Mouse (Mus musculus) Patski (cell line): ENCODE measurements at regions not wholly inside any gene's neighbourhood (a gene's known extent, or its start where the extent isn't known, plus 50 kb on each side); places are given as distances from the start of the nearest gene placed in this dataset.

Experiments
- ATAC-seq: fragments of 100-300 bp; one replicate; pipeline ENCODE4 v1.8.0; 2021
- CTCF ChIA-PET: fragments of 350-600 bp; sonication (Branson Sonifier 250); formaldehyde crosslinking; loops from one replicate; lab custom pipeline; 2022; ENCODE audit warnings: inconsistent platforms; lab: Charles Lee
- POLR2A ChIA-PET: fragments of 350-600 bp; sonication (Branson Sonifier 250); formaldehyde crosslinking; loops from one replicate; lab custom pipeline; 2022; ENCODE audit warnings: antibody characterized with exemption, inconsistent platforms; lab: Charles Lee
- DNase-seq: peaks from one replicate; pipeline ENCODE4 v3.0.0-alpha.2; 2011; ENCODE audit warnings: low read depth, low spot score
- H3K27me3 ChIP-seq: fragments of 371-371 bp; one replicate; pipeline ENCODE4 v1.5.1; 2021
- CTCF ChIP-seq: fragments of 100-300 bp; IDR thresholded peaks from one replicate; pipeline ENCODE4 v1.5.1; 2021
- in situ Hi-C: fragments of 300-500 bp; cut with MboI; formaldehyde crosslinking; loops from 3 replicates; pipeline ENCODE4 v1.11.1; 2018; ENCODE audit warnings: low pct_unique_long_range_greater_than_20kb, mixed read lengths

- in situ Hi-C loops: no loop called here
- no peak for TF ChIP-seq CTCF
- CTCF ChIA-PET: interaction anchor here (1.2 to 3.9 kb wide), 4 partner anchors 9 to 54 kb away, joined by 3 to 35 read pairs (median 4); no protein-coding TSS in a partner anchor
- ATAC-seq (no peak), DNase-seq (no peak)
- H3K27me3 ChIP-seq: no peaks in the 10 kb centered on the region
- POLR2A ChIA-PET: no interaction called here
These were observed 63.0 kb upstream of the Hpf1 start for GRCm38 (mm10) chr8:60827241-60827640.

- no peak for ATAC-seq
- no peak for DNase-seq
These were observed 61.1 kb upstream of the Hpf1 start for GRCm38 (mm10) chr8:60829093-60829492.

GRCm38 (mm10) chr8:60830556-60830955, 59.7 kb upstream of the Hpf1 start:
- CTCF ChIA-PET: interaction anchor here (1.0 to 3.1 kb wide), 2 partner anchors 14 to 24 kb away, joined by 3 to 9 read pairs; no protein-coding TSS in a partner anchor
- no peak for TF ChIP-seq CTCF
- ATAC-seq (no peak), DNase-seq (no peak)
- no peaks in the 10 kb centered on the region for H3K27me3 ChIP-seq
- in situ Hi-C loops: no loop called here
- POLR2A ChIA-PET: interaction anchor here (0.7 kb wide), 1 partner anchor 57 kb away, joined by 7 read pairs; no protein-coding TSS in a partner anchor

More at GRCm38 (mm10) chr8:60829093-60829492, 61.1 kb upstream of the Hpf1 start:
- TF ChIP-seq CTCF: no peak
- no peaks in the 10 kb centered on the region for H3K27me3 ChIP-seq
- ChIA-PET CTCF (no interaction called here), POLR2A (no interaction called here)
- in situ Hi-C loops: no loop called here

GRCm38 (mm10) chr8:60838526-60838925, 51.7 kb upstream of the Hpf1 start:
- in situ Hi-C loops: no loop called here
- no peak for TF ChIP-seq CTCF
- no peaks in the 10 kb centered on the region for H3K27me3 ChIP-seq
- ATAC-seq: no peak
- ChIA-PET CTCF (interaction anchor here (1.0 to 1.4 kb wide), 2 partner anchors 21 to 26 kb away, joined by 3 read pairs; no protein-coding TSS in a partner anchor), POLR2A (no interaction called here)
- DNase-seq: no peak
